Mouse (Mus musculus) brain, adult 2 months (tissue): ENCODE measurements around the gene Exosc5.

Source experiments
- DNase-seq: peaks from one replicate; pipeline ENCODE4 v3.0.0; 2011; ENCODE audit warnings: low read depth, low spot score

Exosc5 gene

DNA sequence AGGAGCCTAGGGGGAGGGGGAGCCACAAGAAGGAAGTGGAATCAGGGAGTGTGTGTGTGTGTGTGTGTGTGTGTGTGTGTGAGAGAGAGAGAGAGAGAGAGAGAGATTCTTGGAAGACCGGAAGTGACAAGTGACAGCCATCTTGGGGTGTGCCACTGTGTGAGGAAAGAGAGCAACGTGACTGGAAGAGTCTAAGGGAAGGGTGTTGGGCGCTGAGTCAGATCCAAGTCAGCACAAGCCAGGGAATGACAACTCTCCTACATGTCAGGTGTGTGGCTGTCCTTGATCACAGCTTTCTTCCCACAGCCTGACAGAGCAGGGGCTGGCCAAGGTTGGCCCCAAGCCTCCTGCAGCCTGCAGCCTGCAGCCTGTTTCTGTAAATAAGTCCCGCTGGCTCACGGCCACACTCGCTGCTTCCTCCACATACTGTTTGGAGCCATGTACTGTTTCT is 46.9 kb downstream of the Exosc5 start:
- DNase-seq: peak; percentile 80

- peak; percentile 52 for DNase-seq
Measured at GRCm38 (mm10) chr7:25706578-25707170, 47.7 kb downstream of the Exosc5 start.

- DNase-seq: peak; percentile 35
Measured at GRCm38 (mm10) chr7:25707581-25708292, 48.8 kb downstream of the Exosc5 start.

- DNase-seq: no peak
Measured at GRCm38 (mm10) chr7:25709961-25710360, 51.0 kb downstream of the Exosc5 start.

DNA sequence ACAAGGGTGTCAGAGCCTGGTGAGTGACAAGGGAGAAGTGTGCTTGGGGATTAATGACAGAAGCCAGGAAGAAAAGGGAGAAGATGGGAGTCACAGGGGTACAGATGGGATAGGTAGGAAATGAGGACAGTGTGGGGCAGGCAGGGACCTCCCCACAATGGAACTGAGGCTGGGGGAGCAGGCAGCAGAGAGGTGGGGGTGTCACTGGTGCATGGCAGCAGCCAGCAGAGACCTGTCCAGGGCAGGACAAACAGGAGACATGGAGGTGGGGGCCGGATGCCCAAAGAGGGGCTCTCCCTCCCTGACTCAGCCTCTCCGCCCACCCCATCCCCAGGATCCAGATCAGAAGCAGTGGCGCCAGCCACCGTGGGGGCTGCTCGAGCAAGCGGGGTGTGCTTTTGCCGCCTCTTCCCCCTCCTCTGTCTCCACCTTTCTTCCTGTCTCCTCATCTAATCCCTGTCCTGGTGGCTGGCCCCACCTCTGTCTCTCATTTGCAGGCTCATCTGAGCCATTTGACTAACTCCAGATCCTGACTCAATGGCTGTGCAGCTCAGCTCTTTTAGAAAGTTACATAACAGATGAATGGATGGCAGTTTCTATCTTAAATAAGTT is 51.7 kb downstream of the Exosc5 start:
- peak; percentile 77 for DNase-seq

- DNase-seq: no peak
Measured at GRCm38 (mm10) chr7:25711165-25711564, 52.2 kb downstream of the Exosc5 start.

DNA sequence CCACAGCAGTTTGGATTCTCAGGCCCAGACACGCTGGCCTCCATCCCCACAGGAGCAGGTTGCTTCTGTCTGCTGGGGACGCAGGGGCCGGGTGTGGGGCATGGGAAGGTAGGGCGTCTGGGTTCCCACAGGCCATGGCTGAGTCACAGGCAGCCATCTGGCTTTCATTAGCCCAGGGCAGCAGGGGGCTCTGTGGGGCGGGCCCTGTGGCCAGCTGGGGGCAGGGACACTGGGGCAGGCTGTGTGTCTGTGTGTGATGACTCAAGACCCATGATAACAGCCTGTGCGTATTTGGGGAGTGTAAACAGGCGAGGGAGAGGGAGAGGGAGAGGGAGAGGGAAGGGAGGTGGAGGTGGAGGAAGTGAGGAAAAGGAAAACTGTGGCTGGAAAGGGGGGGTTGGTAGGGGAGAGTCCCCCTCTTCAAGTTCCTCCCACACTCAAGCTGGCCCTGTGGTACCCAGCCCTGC is 52.8 kb downstream of the Exosc5 start:
- DNase-seq: peak; percentile 82

- DNase-seq: no peak
Measured at GRCm38 (mm10) chr7:25712801-25713200, 53.8 kb downstream of the Exosc5 start.

GRCm38 (mm10) chr7:25714581-25714980 is 55.6 kb downstream of the Exosc5 start:
- no peak for DNase-seq

DNA sequence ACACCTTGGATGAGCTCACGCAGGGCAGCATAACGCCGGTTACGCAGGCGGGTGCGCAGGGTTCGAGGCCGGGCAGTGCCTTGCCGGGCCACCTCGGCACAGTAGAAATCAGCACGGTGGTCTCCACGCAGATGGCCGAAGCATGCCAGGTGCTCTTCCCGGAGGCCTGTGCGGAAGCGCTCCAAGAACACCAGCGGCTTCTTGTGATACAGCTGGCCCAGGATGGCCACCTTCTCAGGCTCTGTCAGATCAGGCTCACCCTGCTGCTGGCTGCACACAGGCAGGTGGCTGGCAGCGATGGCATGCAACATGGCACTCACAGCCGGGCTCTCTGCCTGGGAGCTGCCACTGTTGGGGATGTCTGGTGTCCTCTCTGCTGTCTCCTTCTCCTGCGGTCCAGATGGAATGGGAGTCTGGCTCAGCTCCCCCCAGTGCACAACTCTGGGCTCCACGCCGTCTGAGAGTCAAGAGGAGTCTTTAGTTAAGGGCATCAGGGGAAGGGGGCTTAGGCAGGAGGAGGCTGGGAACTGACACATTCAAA is 56.8 kb downstream of the Exosc5 start:
- no peak for DNase-seq

DNA sequence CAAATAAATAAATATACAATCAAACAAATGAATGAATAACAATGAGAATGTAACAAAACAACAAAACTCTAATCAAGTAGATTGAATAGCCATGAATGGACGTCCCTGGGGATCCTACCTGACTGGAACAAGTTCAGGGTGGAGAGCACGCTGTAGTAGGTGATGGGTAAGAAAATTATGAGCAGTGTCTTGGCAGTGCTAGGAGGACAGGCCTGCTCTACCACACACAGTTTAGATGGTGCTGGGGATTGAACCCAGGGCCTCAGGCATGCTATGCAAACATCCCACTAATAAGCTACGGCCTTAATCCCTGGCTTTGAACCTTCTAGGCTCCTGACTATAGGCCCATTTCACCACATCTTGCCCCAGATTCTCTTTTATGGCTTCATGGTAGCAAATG is 58.5 kb downstream of the Exosc5 start:
- no peak for DNase-seq

DNA sequence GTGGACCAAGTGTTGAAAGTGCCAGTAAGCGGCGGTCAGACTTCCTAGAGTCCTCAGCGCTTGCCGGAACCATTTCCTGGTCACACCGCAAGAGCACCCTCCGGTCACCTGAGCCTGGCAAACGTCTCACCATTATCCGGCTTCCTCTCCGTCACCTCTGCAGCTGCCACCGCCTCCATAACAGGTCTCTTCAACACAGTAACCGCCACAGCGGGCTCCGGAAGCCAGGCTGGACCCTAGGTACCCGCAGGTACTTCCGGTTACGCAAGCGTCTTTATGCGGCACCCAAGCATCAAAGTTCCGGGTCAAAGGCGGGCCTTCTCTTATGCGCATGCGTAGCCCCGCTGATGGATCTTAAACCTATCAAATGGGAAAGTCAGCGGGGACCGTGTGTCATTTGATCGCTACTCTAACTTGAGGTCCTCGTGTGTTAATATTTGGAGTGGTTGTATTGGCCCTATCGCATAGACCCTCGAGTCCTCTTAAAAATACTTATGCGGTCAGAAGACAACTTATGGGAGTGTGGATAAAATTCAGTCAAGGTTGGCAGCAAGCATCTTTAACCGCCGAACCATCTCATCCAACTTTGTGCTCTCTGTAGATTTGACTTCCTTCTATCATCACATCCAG is 59.9 kb downstream of the Exosc5 start, which contains the start of gene Ccdc97:
Gene Ccdc97 (minus strand): TSS at position 301 of the 630 bp plus-strand sequence.
- peak; percentile 98 for DNase-seq

DNA sequence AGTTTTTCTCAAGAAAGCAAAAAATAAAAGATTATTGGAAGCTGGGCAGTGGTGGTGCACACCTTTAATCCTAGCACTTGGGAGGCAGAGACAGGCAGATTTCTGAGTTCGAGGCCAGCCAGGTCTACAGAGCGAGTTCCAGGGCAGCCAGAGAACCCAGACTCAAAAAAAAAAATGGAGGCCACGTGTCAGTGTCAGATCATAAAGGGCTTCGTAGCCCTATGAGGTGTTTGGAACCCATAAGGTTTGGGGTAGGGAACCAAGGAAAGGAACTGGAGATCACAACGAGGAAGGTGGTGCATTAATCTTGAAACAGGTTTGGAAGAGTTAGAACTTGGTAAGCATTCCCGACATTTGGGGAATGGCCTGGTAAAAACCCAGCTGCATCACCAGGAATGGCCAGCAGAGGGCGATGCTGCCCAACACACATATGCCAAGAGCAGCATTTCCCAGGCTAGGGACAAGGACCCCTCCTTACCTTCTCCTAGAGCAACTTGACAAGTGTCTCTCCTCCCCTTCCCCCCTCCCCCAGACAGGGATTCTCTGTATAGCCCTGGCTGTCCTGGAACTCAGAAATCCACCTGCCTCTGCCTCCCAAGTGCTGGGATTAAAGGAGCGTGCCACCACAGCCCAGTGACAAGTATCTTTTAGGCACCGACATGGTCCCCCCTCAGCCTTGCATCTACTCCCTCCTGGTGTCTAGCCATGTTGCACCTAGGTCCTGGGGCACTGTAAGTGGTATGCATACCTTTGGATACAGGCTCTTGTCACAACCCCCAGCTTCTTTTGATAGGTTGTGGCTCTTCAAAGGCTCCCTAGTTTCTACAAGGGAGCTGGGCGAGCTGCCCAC is 61.0 kb downstream of the Exosc5 start:
- DNase-seq: peak; percentile 84

- no peak for DNase-seq
Measured at GRCm38 (mm10) chr7:25720760-25721159, 61.8 kb downstream of the Exosc5 start.
